Mouse (Mus musculus) urinary bladder, adult 2 months (tissue): ENCODE results near the gene Gdap1l1. TPM values are rescaled to one million over a fixed set of nuclear protein-coding genes. Genes with fewer than 3 reads are reported as not detected.
"Not testable (repeated sequence)": the region's sequence is repeated elsewhere in the genome, so short reads cannot be mapped to it uniquely, and the experiment has no call there.

Experiments
- DNase-seq: peaks from one replicate; pipeline ENCODE4 v3.0.0; 2022; ENCODE audit warnings: low spot score
- polyA plus RNA-seq: library from polyadenylated mRNA; depleted of rRNA; stranded (reverse); fragments of >200 nt; gene quantifications from 2 replicates; pipeline ENCODE4 v1.2.3, GENCODE M21; 2012

Gene Gdap1l1
- polyA plus RNA-seq, 1 experiment = 0.30 TPM

DNA sequence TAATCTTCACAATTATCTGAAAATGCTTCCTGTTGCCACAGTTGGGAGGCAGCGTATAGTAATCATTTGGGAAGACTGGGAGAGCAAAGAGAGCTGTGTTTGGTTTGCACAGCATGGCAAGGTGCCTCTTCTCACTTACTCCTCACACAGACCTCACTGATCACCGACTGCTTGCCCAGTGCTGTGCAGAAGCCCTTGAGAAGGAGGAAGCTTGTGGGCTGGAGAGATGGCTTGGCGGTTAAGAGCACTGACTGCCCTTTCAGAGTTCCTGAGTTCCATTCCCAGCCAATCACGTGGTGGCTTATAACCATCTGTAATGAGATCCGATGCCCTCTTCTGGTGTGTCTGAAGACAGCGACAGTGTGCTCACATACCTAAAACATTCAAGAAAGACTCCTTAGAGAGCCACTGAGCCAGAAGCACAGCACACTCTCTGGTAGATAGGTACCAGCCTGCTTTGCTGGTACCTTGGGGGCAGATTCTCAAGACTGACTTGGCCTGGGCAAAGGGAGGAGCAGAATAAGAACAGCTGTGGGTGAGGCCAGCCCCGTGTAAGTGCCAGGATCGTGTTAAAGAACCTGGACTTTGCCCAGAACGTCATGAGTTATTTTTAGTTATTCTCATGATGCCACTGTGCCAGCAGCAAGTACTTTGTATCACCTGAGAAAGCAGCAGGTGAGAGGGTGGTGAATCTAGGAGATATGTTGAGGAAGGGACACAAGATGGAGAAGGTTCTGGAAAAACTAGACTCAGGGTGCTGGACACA, 15.2 kb upstream of the Gdap1l1 start:
- DNase-seq = no peak

DNA sequence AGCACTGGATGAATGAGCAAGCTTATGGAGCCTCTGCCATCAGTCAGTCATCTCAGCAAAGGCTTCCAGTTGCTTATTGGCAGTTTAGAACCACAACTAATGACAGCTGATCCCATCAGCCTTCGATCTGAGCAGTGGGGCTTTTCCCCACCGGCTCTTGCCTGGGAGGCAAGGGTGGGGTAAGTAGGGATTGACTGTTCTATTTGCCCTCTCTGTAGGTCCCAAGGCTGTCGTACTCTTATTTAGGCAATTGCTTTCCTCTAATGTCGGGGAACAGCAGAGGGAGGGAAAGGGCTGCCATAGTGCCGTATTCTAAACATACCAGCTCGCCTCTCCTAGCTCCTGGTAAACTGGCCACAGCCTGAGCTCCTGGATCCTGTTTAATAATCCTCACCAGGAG, 13.7 kb upstream of the Gdap1l1 start, which contains the start of gene Oser1:
Gene Oser1, minus strand, starts transcription at position 101 of the 400 bp plus-strand sequence.
- DNase-seq = no peak

DNA sequence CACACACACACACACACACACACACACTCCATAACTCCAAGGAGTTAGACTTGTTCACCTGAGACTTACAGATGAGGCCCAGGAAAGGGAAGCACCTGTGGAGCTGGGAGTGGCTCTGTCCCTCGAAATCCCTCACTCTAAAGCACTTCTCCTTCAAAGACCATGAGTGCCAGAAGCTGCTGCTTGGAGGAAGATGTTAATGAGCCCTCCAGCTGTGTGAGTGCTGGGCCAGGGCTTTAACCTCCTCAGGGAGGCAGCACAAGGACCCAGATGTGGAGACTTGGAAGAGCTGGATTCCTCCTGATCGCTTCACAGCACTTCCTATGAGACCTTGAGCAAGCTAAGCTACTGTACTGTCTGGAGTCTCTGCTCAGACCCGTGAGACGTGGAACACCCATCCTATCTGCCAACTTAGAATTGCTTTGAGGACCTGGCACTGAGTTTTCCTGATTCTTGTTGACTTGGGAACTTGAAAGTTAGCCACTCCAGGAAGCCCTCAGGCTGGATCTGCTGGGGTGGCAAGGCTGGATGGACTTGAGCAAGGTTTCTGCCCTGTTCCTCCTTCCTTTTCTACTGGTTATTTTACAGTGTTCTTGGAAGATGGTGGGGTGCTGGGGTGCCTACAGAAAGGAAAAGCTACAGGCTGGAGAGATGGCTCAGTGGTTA, 9.8 kb upstream of the Gdap1l1 start:
- DNase-seq = no peak

DNA sequence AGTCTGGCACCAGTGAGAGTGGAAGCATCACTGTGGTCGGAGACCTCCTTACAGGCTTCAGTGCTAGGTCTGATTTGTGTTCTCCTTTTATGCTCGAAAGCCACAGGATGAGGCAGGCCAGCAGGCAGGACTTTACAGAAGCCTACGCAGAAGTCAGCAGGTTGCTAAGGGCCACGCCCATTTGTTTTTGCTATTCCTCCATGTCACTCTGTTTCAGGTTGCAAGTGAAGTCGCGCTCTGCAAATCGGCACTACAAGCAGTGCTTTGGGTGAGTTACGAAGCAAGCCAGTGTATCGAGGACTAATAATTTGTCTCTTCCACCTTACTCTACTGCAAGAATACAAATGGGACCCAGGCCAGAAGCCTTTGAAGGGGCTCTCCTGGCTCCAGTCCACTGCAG, 7.0 kb upstream of the Gdap1l1 start:
- DNase-seq = no peak

DNA sequence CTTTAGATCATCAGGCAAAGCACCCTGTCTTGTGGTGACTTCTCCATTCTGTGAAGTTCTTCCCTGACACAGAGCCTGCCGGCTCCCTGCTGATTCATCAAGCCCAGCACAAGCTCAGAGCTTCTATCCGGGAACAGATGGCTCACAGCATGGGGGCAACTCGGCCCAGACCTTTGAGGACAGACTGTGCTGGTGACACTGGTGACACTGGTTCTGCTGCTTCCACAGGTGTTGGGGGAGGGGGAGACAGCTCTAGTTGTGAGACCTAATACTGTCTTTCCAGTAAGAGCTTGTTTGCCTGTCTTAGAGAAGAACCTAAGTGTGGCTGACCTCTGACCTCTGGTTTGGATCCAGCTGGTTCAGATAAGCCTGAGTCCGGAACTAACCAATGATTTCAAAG, 4.3 kb upstream of the Gdap1l1 start:
- no peak for DNase-seq

DNA sequence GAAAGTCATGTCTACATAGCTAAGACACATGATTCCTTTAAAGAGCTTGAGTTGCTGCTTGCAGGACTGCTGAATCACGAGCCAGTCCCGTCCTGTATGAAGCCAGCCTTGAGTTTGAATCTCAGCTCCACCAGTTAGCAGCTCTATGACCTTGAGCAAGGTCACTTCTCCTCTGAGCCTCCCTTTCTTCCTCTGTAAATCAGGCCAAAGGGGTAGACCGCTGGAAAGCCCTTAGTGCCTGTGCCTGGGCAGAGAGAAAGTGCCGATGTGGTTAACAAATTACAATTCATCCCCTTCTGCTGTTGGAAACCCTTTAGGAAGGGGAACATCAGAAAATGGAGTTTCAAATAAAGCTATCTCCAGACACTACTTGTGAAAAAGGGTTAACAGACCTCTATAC, 476 bp upstream of the Gdap1l1 start:
- no peak for DNase-seq

DNA sequence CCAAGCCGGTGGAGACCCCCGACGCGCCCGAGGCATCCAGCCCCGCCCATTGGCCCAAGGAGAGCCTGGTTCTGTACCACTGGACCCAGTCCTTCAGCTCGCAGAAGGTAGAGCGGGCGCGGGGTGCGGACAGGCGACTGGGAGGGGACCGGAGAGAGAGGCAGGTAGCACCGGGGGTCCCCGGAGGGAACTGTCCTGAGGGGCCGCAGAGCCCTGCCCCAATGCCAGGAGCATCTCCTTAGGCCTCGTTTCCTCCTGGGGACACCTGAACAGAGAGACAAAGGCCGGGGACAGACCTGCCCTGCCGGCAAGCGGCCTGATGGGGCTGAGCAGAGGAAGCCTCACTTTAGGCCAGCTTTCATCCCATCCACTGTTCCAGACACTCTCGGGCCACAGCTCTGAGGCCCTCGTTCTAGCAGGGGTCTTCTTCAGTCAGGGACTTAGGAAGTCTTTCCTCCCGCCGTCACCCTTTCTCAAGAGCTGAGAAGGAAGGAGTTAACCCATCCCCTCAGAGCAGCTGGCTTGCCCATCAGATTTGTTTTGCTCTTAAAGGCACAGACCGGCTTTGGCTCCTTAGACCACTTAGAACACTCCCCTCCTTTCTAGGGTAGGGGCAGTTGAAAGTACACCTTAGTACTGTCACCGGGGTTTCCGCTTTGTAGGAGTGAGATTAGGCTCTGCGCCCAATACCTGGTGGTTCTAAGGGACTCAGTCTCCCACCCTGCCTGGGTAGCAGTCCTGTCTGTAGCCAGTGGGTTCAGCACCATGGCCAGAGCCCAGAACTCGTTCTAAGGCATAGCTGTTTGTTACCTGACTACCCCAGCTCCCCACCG, 559 bp downstream of the Gdap1l1 start:
- no peak for DNase-seq

DNA sequence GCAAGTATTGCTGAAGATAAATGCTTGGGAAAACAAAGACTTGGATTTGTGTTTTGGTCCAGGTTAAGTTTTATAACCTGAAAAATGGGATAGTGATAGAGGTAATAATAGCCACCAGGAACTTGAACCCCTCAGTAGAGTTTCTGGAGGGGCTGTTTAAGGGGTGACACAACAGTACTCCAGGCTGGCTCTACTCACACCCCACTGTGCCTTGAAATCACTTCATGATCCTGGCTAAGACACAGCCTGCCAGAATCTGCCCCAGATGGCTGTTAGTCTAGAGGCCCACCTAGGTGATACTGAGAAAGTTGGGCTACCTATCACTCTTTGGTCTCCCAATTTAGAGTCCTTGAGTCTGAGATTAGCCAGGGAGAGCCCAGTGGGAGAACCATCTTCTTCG, 1.2 kb downstream of the Gdap1l1 start:
- DNase-seq = no peak

DNA sequence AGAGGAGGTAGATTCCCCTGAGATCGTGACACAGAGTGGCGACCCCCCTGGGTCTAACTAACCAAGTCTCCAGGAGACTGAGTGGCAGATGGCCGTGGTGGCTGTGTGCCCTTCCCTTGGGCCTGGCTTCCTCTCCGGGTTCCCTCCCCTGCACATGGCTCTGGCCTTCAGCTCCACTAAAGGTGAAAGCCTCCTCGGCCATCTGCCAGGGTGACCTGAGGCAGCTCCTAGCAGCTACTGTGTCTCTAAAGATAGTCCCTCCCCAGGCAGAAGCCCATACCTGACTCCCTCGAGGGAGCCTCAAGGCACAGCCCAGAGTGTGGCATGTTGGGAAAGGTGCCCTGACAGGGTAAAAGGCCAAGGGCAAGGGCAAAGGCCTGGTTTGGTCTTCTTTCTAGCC, 5.3 kb downstream of the Gdap1l1 start:
- no peak for DNase-seq

DNA sequence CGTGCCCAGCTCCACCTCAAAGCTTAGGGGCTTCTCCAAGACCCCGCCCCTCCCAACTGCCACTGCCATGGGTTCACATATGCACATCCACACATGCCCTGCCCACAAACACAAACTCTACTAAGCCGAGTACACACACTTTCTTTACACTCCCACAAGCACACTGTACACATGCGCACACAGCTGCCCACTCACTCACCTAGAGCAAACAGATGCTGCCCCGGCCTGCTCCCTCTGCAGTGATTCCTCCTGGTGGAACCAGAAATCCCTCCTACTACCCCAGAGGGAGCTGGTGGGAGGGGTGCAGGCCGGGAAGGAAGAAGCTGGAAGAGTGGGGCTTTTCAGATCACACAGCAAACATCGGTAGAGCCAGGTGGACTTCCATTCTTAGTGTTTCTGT, 5.7 kb downstream of the Gdap1l1 start:
- no peak for DNase-seq

DNA sequence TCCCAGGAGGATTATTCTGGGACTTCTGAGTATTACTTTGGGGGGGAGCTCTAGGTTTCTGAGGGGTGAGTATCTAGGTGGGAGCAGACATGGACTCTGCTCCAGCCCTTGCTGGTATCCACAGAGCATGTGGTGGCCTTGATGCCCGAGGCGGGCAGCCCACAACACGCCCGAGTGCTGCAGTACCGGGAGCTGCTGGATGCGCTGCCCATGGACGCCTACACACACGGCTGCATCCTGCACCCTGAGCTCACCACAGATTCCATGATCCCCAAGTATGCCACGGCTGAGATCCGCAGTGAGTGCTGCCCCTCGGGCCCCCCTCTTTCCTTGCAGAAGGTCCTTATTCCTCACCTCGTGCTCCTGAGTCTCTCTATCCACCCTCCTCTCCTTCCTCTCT, 9.1 kb downstream of the Gdap1l1 start:
- DNase-seq = no peak

DNA sequence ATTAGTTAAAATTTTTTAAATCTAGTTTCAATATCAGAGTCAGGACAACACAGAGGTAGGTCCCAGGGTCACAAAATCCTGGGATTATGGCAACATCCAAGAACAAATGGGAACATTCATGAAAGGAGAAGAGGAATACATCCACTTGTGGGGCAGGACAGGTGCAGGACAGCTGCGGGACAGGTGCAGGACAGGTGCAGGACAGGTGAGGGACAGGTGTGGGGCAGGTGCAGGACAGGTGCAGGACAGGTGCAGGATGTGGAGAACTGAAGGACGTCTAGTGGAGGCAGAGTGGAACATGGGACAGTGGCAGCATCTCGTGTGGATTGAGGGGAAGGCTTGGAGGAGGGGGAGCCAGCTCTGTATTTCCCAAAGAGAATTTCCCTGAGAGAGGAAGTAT, 11.0 kb downstream of the Gdap1l1 start:
- no peak for DNase-seq

DNA sequence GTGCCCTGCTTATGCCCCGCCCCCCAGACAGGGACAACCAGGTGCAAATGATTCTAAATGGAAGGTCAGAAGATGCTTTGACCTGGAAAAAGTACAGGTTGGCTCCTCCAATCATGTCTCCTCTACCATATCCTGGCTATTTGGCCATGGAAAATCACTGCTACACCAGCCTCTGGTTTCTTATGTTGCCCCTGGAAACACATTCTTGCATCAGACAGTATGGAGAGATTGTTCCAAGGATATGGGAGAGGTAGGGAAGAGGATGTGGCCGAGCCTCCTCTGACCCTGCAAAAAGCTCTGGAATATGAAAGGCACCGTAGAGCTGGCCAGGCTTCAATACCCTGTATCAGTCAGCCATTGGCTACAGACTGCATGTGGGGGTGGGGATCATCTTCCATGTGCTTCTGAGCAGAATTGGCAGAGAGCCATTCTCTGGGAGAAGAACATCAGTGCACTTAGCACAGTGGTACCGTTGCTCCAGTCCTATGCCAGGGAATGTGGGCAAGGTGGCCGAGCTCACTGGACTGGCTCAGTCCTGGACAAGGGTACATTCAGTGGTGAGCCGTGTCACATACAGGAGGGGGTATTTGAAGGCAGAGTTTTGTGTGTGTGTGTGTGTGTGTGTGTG, 12.5 kb downstream of the Gdap1l1 start:
- no peak for DNase-seq

DNA sequence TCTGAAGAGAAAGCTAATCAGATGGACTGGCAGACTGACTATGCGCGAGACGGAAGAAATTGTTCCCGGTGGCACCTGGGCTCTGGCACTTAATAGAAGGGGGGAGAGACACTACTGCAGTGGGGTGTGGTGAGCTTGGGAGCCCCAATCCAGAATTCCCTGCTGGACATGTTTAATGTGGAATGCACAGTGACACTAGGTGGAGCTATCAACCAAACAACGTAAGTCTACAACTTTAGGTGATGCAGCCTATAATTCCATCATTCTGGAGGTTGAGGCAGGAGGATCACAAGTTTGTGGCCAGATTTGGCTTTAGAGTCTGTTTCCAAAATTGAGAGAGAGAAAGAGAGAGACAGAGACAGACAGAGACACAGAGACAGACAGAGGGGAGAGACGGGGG, 14.5 kb downstream of the Gdap1l1 start:
- DNase-seq = no peak

DNA sequence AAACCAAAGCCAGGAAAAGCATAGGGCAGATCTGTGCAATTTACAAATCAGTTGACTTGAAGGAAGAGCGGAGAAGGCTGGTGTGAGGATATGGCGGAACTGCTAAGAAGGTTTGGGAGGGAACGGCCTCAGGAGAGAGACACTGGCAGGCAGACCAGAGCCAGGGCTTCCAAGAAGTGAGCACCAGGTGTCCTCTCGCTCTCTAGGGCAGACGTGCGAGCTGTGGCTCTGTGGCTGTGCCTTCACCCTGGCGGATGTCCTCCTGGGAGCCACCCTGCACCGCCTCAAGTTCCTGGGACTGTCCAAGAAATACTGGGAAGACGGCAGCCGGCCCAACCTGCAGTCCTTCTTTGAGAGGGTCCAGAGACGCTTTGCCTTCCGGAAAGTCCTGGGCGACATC, 15.1 kb downstream of the Gdap1l1 start:
- DNase-seq = no peak

DNA sequence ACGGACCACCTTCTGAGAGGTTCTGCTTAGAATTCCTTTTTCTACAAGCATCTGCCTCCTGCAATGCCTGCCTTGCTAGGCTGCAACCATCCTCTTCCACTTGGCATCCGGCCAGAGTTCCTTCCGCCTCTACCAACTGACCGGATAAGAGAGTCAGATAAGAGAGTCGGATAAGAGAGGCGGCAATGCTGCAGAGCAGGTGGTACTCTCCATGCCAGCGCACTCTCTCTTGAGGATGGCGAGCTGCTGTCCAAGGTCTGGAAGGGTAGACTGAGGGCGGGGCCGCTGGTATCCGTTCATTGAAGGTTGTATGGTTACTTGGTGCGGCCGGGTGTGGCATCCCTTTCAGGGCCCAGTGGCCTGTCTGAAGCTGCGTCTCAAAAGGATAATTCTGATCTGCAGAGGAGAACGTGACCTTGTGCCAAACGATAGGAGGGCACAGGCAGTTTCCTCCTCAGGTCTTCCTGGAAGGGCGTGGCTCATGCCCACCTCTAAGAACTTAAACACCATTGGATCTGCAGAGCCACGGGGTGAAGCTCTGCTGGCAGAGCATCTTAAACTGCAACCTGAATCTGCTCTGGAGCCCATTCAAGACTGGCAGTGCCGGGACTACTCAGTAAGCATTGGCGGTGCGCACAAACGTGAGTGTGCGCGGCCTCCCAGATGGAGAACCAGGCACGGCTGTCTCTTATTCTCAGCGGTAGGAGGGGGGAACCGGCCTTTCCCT, 20.4 kb downstream of the Gdap1l1 start:
- DNase-seq = no peak

DNA sequence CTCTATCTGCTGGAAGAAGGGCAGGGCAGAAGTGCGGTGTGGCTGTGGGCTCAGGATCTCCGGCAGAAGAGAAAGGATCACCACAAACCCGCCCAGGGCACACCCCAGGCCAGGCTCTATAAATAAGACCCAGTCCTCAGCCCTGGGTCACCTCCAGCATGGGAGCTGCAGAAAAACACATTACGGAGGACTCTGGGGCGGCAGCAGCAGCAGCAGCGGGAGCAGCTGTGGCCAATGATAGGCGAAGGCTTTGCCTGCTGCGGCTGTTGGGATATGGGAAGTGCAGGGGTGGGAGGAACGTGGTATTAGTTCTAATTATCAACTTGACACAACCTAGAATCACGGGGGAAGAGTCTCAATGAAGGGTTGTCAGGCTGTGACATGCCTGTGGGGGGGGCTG, 21.1 kb downstream of the Gdap1l1 start:
- no peak for DNase-seq

DNA sequence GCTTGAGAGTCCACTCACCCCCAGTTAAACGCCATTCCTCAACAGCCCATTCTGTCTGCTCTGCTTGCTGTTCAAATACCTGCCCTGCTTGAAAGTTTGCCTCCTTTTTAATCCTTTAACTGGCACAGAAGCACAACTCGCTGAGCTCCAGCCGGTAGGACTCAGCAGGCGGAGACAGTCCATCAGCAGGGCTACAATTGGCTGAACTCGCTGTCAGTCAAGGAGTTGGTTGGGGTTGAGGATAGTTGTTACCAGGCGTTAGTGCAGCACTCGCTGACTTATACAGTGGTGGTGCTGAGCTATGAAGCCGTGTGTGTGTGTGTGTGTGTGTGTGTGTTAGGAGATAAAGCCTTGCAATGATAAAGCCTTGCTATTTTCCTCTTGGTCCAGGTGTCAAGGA, 22.3 kb downstream of the Gdap1l1 start:
- no peak for DNase-seq

DNA sequence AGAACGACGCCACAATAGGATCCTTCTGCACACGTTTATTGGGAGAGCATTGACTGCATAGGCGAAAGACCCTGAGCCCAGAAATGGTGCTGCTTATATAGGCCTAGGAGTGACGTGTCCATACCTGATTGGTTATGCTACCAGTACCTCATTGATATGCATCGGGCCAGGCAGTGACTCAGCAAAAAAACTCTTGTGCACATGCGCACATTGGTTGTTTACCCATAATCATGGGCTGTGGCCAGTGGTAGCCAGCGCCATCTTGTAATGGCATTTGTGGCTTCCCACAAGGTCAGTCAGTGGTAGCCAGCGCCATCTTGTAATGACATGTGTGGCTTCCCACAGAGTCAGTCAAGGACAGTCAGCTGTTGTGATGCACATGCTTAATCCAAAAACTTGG, 23.0 kb downstream of the Gdap1l1 start:
- DNase-seq = not testable (repeated sequence)

DNA sequence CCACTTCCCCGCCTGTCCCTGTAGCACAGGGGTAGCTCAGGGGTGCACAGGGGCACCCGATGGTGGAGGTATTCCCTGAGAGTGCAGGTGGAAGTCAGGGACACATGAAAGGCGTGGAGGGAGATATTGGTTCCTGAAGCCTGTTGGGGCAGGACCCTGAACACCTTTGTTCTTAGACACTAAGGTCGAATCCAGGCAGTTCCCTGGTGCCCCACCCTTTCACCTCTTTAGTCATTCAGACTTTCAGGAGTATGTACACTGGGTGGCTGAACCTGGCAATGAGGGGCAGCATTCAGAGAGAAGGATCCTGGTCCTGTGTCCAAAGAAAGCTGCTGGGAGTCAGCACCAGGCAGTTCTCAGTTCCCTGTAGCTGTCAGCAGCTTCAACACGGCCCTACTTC, 24.1 kb downstream of the Gdap1l1 start:
- no peak for DNase-seq

DNA sequence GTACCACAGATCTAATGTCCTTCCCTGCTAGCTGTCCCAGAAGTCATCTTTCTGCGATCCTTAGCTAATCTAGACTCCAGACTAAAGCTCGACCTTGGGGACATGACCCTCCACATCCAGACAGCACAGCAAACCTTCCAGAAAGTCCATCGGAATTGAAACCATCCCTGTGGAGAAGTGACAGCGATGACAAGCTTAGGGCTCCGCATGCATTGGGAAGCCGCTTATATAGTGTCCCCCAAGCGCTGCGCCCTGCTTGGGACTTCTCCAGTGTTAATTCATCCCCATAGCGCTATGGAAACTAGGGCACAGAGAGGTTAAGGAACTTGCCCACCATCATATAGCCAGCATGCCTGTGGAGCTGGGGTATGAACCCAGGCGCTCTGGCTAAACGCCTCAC, 24.5 kb downstream of the Gdap1l1 start:
- DNase-seq = no peak
